Comparison of ENCODE assay signal across 8 mouse cellular contexts in genomic region chr12:80724853-80725559, GRCm38 (mm10). TPM values are rescaled to one million over a fixed set of nuclear protein-coding genes. Genes with fewer than 3 reads are reported as not detected.
DNase-seq lines count a peak whose midpoint lies in the region; ATAC-seq lines count a peak whose summit lies in the region.

No protein-coding gene starts in this region.

- DNase-seq in hindbrain, embryonic 10.5 days (ENCODE audit: low spot score) = peak; percentile 79
- DNase-seq in cerebellum, adult 11-12 months = peak; percentile 65
- DNase-seq in frontal cortex, adult 2 months (ENCODE audit: extremely low spot score in 1 of 2, low spot score in 1 of 2) = peak; percentile 49 to 94
- DNase-seq in kidney, adult 11 months = peak; percentile 90
- DNase-seq in left cerebral cortex, postnatal 25 days (ENCODE audit: low spot score in 2 of 2) = peak; percentile 81 to 82
- DNase-seq in monocyte, adult 2 months (ENCODE audit: low read depth in 1 of 2, low spot score in 2 of 2) = peak; percentile 18 to 64

- H3K4me3 ChIP-seq in hindbrain, embryonic 10.5 days = no peak overlapping the region
- no peak overlapping the region for H3K4me3 ChIP-seq in hindbrain, embryonic 12.5 days
- no peak overlapping the region for H3K4me3 ChIP-seq in stomach, embryonic 15.5 days (replicated peaks)

- intact Hi-C loops in left cerebral cortex, postnatal 25 days (cut with DNase I) = loop anchor here (2.0 to 5.0 kb wide), 3 partner anchors 43 to 566 kb away; no protein-coding TSS in a partner anchor

- H3K27me3 ChIP-seq in hindbrain, embryonic 10.5 days (ENCODE audit: insufficient read depth, poor library complexity, severe bottlenecking) = peaks cover 16% of the 10 kb centered on the region; the same call in 1 of the 2 replicates
- H3K27me3 ChIP-seq in hindbrain, embryonic 12.5 days = peaks cover 5% of the 10 kb centered on the region; the same call in 1 of the 2 replicates
- 0 out of 2 replicates have a peak, but pooled peaks cover 4% of the 10 kb centered on the region for H3K27me3 ChIP-seq in stomach, embryonic 15.5 days (replicated peaks)

- H3K9me3 ChIP-seq in hindbrain, embryonic 10.5 days = no peaks in the 10 kb centered on the region
- no peaks in the 10 kb centered on the region for H3K9me3 ChIP-seq in hindbrain, embryonic 12.5 days (replicated peaks)
- no peaks in the 10 kb centered on the region for H3K9me3 ChIP-seq in stomach, embryonic 15.5 days

- 33% methylated on average over 10 of the region's 10 CpGs for WGBS in hindbrain, embryonic 10.5 days
- 28% methylated on average over 10 of the region's 10 CpGs for WGBS in hindbrain, embryonic 12.5 days
- WGBS in stomach, embryonic 15.5 days = 24% methylated on average over 10 of the region's 10 CpGs

- H3K27ac ChIP-seq in hindbrain, embryonic 10.5 days = no peak overlapping the region
- no peak overlapping the region for H3K27ac ChIP-seq in hindbrain, embryonic 12.5 days
- no peak overlapping the region for H3K27ac ChIP-seq in stomach, embryonic 15.5 days

- no peak overlapping the region for H3K4me2 ChIP-seq in hindbrain, embryonic 12.5 days (replicated peaks)
- no peak overlapping the region for H3K4me2 ChIP-seq in stomach, embryonic 15.5 days

- ATAC-seq in hindbrain, embryonic 12.5 days (ENCODE audit: low FRiP score) = no peak
- peak; percentile 51; the same call in 1 of the 2 replicates for ATAC-seq in stomach, embryonic 15.5 days (ENCODE audit: insufficient read depth, low FRiP score, low read depth)

- no peaks in the 10 kb centered on the region for H3K36me3 ChIP-seq in hindbrain, embryonic 10.5 days
- no peaks in the 10 kb centered on the region for H3K36me3 ChIP-seq in hindbrain, embryonic 12.5 days
- H3K36me3 ChIP-seq in stomach, embryonic 15.5 days = no peaks in the 10 kb centered on the region

- H3K4me1 ChIP-seq in hindbrain, embryonic 10.5 days (replicated peaks) = peaks cover 13% of the 10 kb centered on the region
- no peaks in the 10 kb centered on the region for H3K4me1 ChIP-seq in hindbrain, embryonic 12.5 days
- H3K4me1 ChIP-seq in stomach, embryonic 15.5 days = no peaks in the 10 kb centered on the region

- no peak overlapping the region for H3K9ac ChIP-seq in hindbrain, embryonic 12.5 days
- H3K9ac ChIP-seq in stomach, embryonic 15.5 days = no peak overlapping the region

RNA-seq across cellular contexts. Expression of gene Plekhd1, which starts 32.6 kb away (rescaled TPM):
- 0.80 and 1.5 TPM in 2 replicates for polyA plus RNA-seq in hindbrain, embryonic 10.5 days (2016; fragmentation: Nextera tagmentation; extraction: Ambion mirVana)
- polyA plus RNA-seq in hindbrain, embryonic 12.5 days (2016; fragmentation: Nextera tagmentation; extraction: Ambion mirVana) = 1.7 and 2.0 TPM in 2 replicates
- 5.3 and 6.7 TPM in 2 replicates for polyA plus RNA-seq in frontal cortex, adult 2 months (2012; rRNA removed)
- total RNA-seq in left cerebral cortex, postnatal 25 days (2021) = 1 to 10 TPM; 1.6 to 1.8 TPM
- polyA plus RNA-seq in stomach, embryonic 15.5 days (2015; fragmentation: Nextera tagmentation; extraction: Ambion mirVana) = 5.6 and 6.9 TPM in 2 replicates

RNA-seq across cellular contexts. Expression of gene Ccdc177, which starts 35.5 kb away (rescaled TPM):
- polyA plus RNA-seq in hindbrain, embryonic 10.5 days (2016; fragmentation: Nextera tagmentation; extraction: Ambion mirVana) = 1.5 and 2.4 TPM in 2 replicates
- 5.9 and 6.7 TPM in 2 replicates for polyA plus RNA-seq in hindbrain, embryonic 12.5 days (2016; fragmentation: Nextera tagmentation; extraction: Ambion mirVana)
- 5.3 and 6.3 TPM in 2 replicates for polyA plus RNA-seq in frontal cortex, adult 2 months (2012; rRNA removed)
- 10 to 100 TPM; 12.9 to 15.5 TPM for total RNA-seq in left cerebral cortex, postnatal 25 days (2021)
- polyA plus RNA-seq in stomach, embryonic 15.5 days (2015; fragmentation: Nextera tagmentation; extraction: Ambion mirVana) = 0.17 and 0.18 TPM in 2 replicates
